Mouse (Mus musculus) bone marrow, adult 2 months (tissue): ENCODE data around the gene Magi2. TPM values are rescaled to one million over a fixed set of nuclear protein-coding genes. Genes with fewer than 3 reads are reported as not detected.

ENCODE experiments used
- H3K27ac ChIP-seq: fragments of 200-500 bp; 2 replicates; pipeline ENCODE4 v1.5.1; 2012; ENCODE audit warnings: low read depth, mild to moderate bottlenecking, control low read depth, inconsistent platforms, low read length; ENCODE audit not compliant: control insufficient read depth, poor library complexity, insufficient read depth
- H3K4me1 ChIP-seq: fragments of 200-500 bp; 2 replicates; pipeline ENCODE4 v1.6.1; 2011; ENCODE audit warnings: low read length; ENCODE audit not compliant: control insufficient read depth, insufficient read depth
- H3K4me3 ChIP-seq: fragments of 200-500 bp; replicated peaks from 2 replicates; pipeline ENCODE3; 2011; ENCODE audit warnings: mild to moderate bottlenecking, low read depth, low read length, control low read depth; ENCODE audit not compliant: control insufficient read depth
- CTCF ChIP-seq: fragments of 200-500 bp; IDR thresholded peaks from 2 replicates; pipeline ENCODE4 v1.5.1; 2011; ENCODE audit warnings: low read length, control low read depth; ENCODE audit not compliant: control insufficient read depth, insufficient read depth
- POLR2A ChIP-seq: fragments of 200-500 bp; IDR thresholded peaks from 2 replicates; pipeline ENCODE4 v1.6.1; 2011; ENCODE audit warnings: low read depth, mild to moderate bottlenecking, control low read depth, low read length, borderline replicate concordance; ENCODE audit not compliant: control insufficient read depth
- WGBS: fragments of 180-500 bp; shearing (Covaris S2); methylation state at CpG from one replicate; pipeline ENCODE4 v1.1.7; 2018; 5-methylcytosine and 5-hydroxymethylcytosine counted together
- polyA plus RNA-seq: library from polyadenylated mRNA; stranded (reverse); fragments of >200 nt; gene quantifications from 2 replicates; pipeline ENCODE4 v1.2.4, GENCODE M21; 2011; ENCODE audit warnings: low replicate concordance; ENCODE audit not compliant: missing spikeins, insufficient read depth, insufficient read length

The Magi2 gene
- polyA plus RNA-seq, 1 experiment: 0.47 TPM

GRCm38 (mm10) chr5:20358437-20358836, 1131.6 kb downstream of the Magi2 start:
- H3K4me1 ChIP-seq: no peaks in the 10 kb centered on the region
- TF ChIP-seq CTCF (no peak), POLR2A (no peak)
- WGBS: 17% methylated on average over 5 of the region's 5 CpGs
- no peak overlapping the region for H3K27ac ChIP-seq
- no peak overlapping the region for H3K4me3 ChIP-seq

- TF ChIP-seq CTCF (no peak), POLR2A (no peak)
- no peak overlapping the region for H3K27ac ChIP-seq
- WGBS: 65% methylated on average over 3 of the region's 3 CpGs
- no peaks in the 10 kb centered on the region for H3K4me1 ChIP-seq
- no peak overlapping the region for H3K4me3 ChIP-seq
Observed at GRCm38 (mm10) chr5:20359021-20359420, 1132.2 kb downstream of the Magi2 start.

GRCm38 (mm10) chr5:20362154-20362553, 1135.3 kb downstream of the Magi2 start:
- Histone ChIP-seq H3K27ac (no peak overlapping the region), H3K4me1 (no peaks in the 10 kb centered on the region), H3K4me3 (no peak overlapping the region)
- TF ChIP-seq CTCF: no peak
- TF ChIP-seq POLR2A: no peak
- 23% methylated on average over 3 of the region's 3 CpGs for WGBS

GRCm38 (mm10) chr5:20363216-20363615, 1136.4 kb downstream of the Magi2 start:
- WGBS: 67% methylated on average over 5 of the region's 5 CpGs
- Histone ChIP-seq H3K4me1 (no peaks in the 10 kb centered on the region), H3K27ac (no peak overlapping the region), H3K4me3 (no peak overlapping the region)
- TF ChIP-seq CTCF: no peak
- TF ChIP-seq POLR2A: no peak

- Histone ChIP-seq H3K4me1 (no peaks in the 10 kb centered on the region), H3K27ac (no peak overlapping the region), H3K4me3 (no peak overlapping the region)
- TF ChIP-seq POLR2A: no peak
- no peak for TF ChIP-seq CTCF
- WGBS: 62% methylated on average over 1 of the region's 1 CpGs
Observed at GRCm38 (mm10) chr5:20373586-20373985, 1146.8 kb downstream of the Magi2 start.

- no peak overlapping the region for H3K4me3 ChIP-seq
- TF ChIP-seq POLR2A (no peak), CTCF (no peak)
- WGBS: 82% methylated on average over 11 of the region's 11 CpGs
- no peak overlapping the region for H3K27ac ChIP-seq
- no peaks in the 10 kb centered on the region for H3K4me1 ChIP-seq
Observed at GRCm38 (mm10) chr5:20378071-20378800, 1151.4 kb downstream of the Magi2 start.

GRCm38 (mm10) chr5:20404533-20404932, 1177.7 kb downstream of the Magi2 start:
- TF ChIP-seq POLR2A (no peak), CTCF (no peak)
- WGBS: 80% methylated on average over 5 of the region's 5 CpGs
- Histone ChIP-seq H3K27ac (no peak overlapping the region), H3K4me1 (no peaks in the 10 kb centered on the region), H3K4me3 (no peak overlapping the region)

- TF ChIP-seq CTCF (no peak), POLR2A (no peak)
- 80% methylated on average over 4 of the region's 4 CpGs for WGBS
Observed at GRCm38 (mm10) chr5:20406626-20407025, 1179.8 kb downstream of the Magi2 start.

GRCm38 (mm10) chr5:20415320-20415719, 1188.5 kb downstream of the Magi2 start:
- Histone ChIP-seq H3K4me3 (no peak overlapping the region), H3K27ac (no peak overlapping the region), H3K4me1 (no peaks in the 10 kb centered on the region)
- no peak for TF ChIP-seq POLR2A
- TF ChIP-seq CTCF: no peak

More at GRCm38 (mm10) chr5:20406626-20407025, 1179.8 kb downstream of the Magi2 start:
- Histone ChIP-seq H3K27ac (no peak overlapping the region), H3K4me3 (no peak overlapping the region), H3K4me1 (no peaks in the 10 kb centered on the region)
